Mouse (Mus musculus): ENCODE data around the gene Fign.

DNA sequence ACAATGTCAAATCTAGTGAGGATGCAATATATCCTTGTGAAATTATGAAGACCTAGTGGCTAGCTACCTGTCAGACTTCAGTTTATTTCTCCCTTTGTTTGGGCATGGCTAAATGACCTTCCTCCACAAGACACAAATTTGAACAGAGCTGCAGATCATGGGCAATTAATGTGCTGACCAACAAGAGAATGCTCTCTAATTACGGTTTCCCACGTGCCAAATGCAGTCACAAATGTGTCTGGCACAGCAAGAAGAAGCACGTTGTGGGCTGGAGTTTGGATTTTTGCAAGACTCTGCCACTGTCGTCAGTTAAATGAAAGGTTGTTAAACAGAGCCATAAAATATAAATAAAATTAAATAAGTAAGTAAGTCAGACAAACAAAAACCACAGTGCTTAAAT lies 25.7 kb downstream of the Fign start:
- TF ChIP-seq EP300 (IDR thresholded peaks at IDR 0.05) (no peak), CTCF (IDR thresholded peaks at IDR 0.05) (no peak)

Data from lung, postnatal 0 days (tissue).